Mouse (Mus musculus): ENCODE results near the gene Ano6. TPM values are rescaled to one million over a fixed set of nuclear protein-coding genes. Genes with fewer than 3 reads are reported as not detected.

The Ano6 gene
- polyA plus RNA-seq, 1 experiment from 2014 or later = 52.2 TPM

DNA sequence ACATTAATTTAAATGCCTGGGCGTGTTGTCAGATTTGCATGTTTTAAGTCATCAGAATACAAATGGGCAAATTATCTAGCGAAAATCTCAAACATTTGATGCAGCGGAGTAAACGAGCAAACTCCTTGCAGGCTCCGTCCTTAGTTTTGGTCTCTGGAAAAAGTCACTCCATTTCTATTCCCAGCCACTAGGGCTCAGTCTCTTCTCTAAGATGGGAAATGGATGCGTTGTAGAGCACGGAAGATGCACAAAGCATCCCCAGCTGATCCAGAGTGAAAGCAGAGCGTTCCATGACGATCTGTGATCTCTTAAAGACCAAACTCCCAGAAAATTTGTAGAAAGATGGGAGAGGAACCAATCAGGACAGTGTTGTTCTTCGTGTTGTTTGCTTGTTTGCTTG is 230.9 kb downstream of the Ano6 start:
- no peak overlapping the region for H3K4me3 ChIP-seq
- H3K4me2 ChIP-seq (replicated peaks) = no peak overlapping the region
- no peaks in the 10 kb centered on the region for H3K36me3 ChIP-seq
- peaks cover 4% of the 10 kb centered on the region; the same call in 1 of the 2 replicates for H3K9me3 ChIP-seq
- H3K9ac ChIP-seq = no peak overlapping the region
- 61% methylated on average over 10 of the region's 10 CpGs for WGBS
- no peaks in the 10 kb centered on the region for H3K27me3 ChIP-seq
- no peak for ATAC-seq (ENCODE audit: insufficient number of reproducible peaks, insufficient read depth, low FRiP score, low TSS enrichment)
- no peaks in the 10 kb centered on the region for H3K4me1 ChIP-seq
- no peak overlapping the region for H3K27ac ChIP-seq

Small RNA genes lying within 50 kb of the gene (microRNA-seq; reads per million reads assigned to microRNA genes)
- gene Gm25070 = not detected

Other genes with a start within 250 kb of the Ano6 start
- gene Dbx2, start 134.9 kb upstream of the Ano6 start, polyA plus RNA-seq (2016; fragmentation: Nextera tagmentation; extraction: Ambion mirVana) = 0.64 and 2.2 TPM in 2 replicates

Data from embryonic facial prominence, embryonic 12.5 days (tissue).